Mouse (Mus musculus): ENCODE measurements around the gene Mcub.

GRCm38 (mm10) chr3:129936561-129936960 lies 33.4 kb downstream of the Mcub start:
- TF ChIP-seq CTCF (IDR thresholded peaks at IDR 0.05; ENCODE audit: low read depth) (no peak), EP300 (IDR thresholded peaks at IDR 0.05; ENCODE audit: low read depth) (no peak)
